Mouse (Mus musculus): Measurements from ENCODE around the gene Crebl2. TPM values are rescaled to one million over a fixed set of nuclear protein-coding genes. Genes with fewer than 3 reads are reported as not detected.

Gene Crebl2
- polyA plus RNA-seq (2015; fragmentation: Nextera tagmentation; extraction: Ambion mirVana), result 2.1 and 2.4 TPM in 2 replicates

GRCm38 (mm10) chr6:134829786-134830700 is at the start of gene Crebl2:
Gene Crebl2, plus strand, starts transcription at chr6:134830154.

DNA sequence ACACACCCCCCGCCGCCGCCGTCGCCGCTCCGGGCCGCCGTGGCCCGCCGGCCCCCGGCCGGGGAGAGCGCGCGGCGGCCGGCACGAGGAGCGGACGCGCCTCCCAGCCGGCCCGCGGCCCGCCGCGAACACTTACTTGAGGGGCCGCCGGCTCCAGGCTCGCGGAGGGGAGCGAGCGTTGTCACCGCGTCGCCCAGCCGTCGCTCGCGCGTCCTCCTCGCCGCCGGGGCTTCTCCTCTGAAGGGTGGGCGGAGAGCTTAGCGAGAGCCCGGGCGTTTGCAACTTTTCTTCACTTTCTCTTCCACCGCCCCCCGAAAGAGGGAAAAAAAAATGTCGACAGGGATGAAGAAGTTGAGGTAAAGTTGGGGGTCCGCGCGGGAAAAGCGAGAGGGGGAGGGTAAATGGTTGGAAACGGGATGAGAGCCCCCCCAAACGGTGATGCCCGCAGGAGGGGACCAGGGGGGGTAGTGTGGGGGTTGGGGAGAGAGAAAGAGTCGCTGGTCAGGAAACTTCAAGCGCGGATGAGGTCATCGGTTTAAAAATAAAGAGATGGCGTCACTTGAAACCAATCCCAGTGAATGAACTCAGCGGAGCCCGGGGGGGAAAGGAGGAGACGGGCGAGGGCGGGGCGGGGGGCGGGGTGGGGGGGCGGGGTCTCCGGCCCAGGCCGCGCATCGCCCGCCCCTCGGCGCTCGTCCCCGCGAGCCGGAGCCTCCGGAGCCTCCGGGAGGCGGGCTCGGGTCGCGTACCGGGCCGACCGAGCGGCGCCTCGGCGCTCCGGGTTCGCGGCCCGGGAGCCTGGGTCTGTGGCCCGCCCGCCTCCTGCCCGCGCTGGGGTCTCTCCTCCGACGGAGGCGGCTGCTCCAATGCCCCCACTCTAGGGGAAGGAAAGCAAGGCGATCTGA is 37.6 kb upstream of the Crebl2 start, which contains the start of gene Dusp16:
Dusp16 (minus strand) TSS at position 485 of the 905 bp plus-strand sequence.

DNA sequence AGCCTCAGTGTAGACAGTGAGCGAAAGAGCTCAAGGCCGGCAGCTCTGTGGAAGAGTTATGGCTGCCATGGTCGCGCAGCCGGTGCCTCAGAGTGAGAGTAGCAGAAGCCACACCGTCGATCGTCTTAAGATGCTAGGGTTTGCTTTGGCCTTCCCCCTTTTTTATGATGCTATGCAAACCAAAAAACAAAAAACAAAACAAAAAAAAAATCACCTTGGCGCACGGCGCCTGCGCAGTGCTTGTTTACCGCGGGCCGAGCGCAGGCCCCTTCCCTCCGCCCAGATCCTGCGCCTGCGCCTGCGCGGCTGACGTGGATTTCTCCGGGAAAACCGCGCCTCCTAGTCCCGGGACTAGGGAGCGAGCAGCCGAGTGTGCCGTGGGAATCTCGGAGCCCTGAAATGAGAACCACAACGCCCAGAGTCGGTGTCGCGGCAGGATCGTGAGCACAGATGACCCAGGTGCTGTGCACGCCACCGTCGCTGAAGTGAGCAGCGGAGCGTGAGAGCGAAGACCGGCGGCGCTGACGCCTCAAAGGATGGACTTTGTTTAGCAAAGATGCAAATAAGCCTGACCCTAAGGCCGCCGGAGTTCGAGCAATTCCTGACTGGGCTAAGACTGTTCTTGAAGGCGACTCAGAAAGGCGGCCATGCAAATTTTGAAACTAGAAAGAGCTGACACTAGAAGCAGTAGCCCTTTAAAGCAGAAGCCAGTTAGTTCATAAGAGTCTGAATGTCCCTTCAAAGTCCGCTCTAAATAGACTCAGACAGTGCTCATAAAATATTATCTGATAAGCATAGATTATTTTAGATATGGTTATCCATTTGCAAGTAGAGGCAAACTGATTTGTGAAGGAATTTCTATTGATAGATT is 68.4 kb downstream of the Crebl2 start, which contains the start of gene Gpr19:
Gpr19 (minus strand) TSS at position 484 of the 871 bp plus-strand sequence.

Other genes starting within 250 kb of the Crebl2 start
- 2.3 and 2.8 TPM in 2 replicates for gene Mansc1, start 197.7 kb upstream of the Crebl2 start, polyA plus RNA-seq (2015; fragmentation: Nextera tagmentation; extraction: Ambion mirVana)
- gene Borcs5, start 190.6 kb upstream of the Crebl2 start, polyA plus RNA-seq (2015; fragmentation: Nextera tagmentation; extraction: Ambion mirVana), result 14.6 and 18.1 TPM in 2 replicates
- 8.0 and 9.3 TPM in 2 replicates for gene Dusp16, start 37.5 kb upstream of the Crebl2 start, polyA plus RNA-seq (2015; fragmentation: Nextera tagmentation; extraction: Ambion mirVana)
- 4.9 and 6.6 TPM in 2 replicates for gene Gpr19, start 68.4 kb downstream of the Crebl2 start, polyA plus RNA-seq (2015; fragmentation: Nextera tagmentation; extraction: Ambion mirVana)
- 15.7 and 17.1 TPM in 2 replicates for gene Cdkn1b, start 90.2 kb downstream of the Crebl2 start, polyA plus RNA-seq (2015; fragmentation: Nextera tagmentation; extraction: Ambion mirVana)
- gene Apold1, start 151.6 kb downstream of the Crebl2 start, polyA plus RNA-seq (2015; fragmentation: Nextera tagmentation; extraction: Ambion mirVana), result 2.7 and 3.5 TPM in 2 replicates
- 48.2 and 50.9 TPM in 2 replicates for gene Ddx47, start 181.5 kb downstream of the Crebl2 start, polyA plus RNA-seq (2015; fragmentation: Nextera tagmentation; extraction: Ambion mirVana)
- 0.73 and 1.1 TPM in 2 replicates for gene Gprc5a, start 235.5 kb downstream of the Crebl2 start, polyA plus RNA-seq (2015; fragmentation: Nextera tagmentation; extraction: Ambion mirVana)